In the genomic region with DNA sequence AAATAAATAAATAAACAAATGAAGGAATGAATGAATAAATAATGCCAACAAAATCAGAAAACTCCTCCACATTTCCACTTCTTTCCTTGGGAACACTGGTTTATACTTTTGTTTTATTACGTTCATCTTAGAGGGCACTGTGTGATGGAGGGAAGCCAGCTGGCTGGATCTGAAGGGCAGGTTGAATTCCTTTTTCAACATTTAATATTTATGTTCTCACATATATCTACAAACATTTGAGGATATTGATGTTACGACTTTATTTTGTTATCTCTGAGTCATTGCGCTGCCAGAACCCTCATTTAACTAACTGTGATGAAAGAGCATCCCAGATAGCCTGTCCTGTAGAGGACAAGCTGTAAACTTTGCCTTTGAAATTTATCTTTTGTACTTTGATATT, we compare ENCODE assay signal across 17 mouse cellular contexts.
"Had no signal": no experiment of that assay in that cellular context is flagged by ENCODE, and none has a peak within 500 bp of the region (broad histone marks: within the 10 kb centered on the region; RNA-seq: fewer than 3 reads in every experiment).

No protein-coding gene starts in this region.

- H3K27me3 ChIP-seq: limb, embryonic 12.5 days; limb, embryonic 15.5 days; midbrain, embryonic 12.5 days; midbrain, embryonic 15.5 days; neural tube, embryonic 12.5 days had no signal

- H3K9me3 ChIP-seq: limb, embryonic 12.5 days; limb, embryonic 15.5 days; midbrain, embryonic 12.5 days; midbrain, embryonic 15.5 days; neural tube, embryonic 12.5 days had no signal

- H3K27ac ChIP-seq: limb, embryonic 12.5 days; limb, embryonic 15.5 days; liver, embryonic 14.5 days; macrophage; midbrain, embryonic 12.5 days; midbrain, embryonic 15.5 days; neural tube, embryonic 12.5 days; stomach, postnatal 0 days had no signal

- H3K4me1 ChIP-seq: limb, embryonic 12.5 days; limb, embryonic 15.5 days; midbrain, embryonic 12.5 days; midbrain, embryonic 15.5 days; neural tube, embryonic 12.5 days had no signal

- DNase-seq: kidney, adult 18-20 months; kidney, adult 9 months; kidney, postnatal 14 days; kidney, postnatal 4 days; left cerebral cortex, postnatal 4 days; liver, postnatal 0 days; lung, embryonic 14.5 days; thymus, adult 18-20 months; thymus, postnatal 36 days had no signal

- H3K36me3 ChIP-seq: limb, embryonic 12.5 days; limb, embryonic 15.5 days; midbrain, embryonic 12.5 days; midbrain, embryonic 15.5 days; neural tube, embryonic 12.5 days had no signal

- H3K9ac ChIP-seq: limb, embryonic 12.5 days; limb, embryonic 15.5 days; liver, embryonic 14.5 days; liver, postnatal 0 days; lung, embryonic 14.5 days; midbrain, embryonic 12.5 days; midbrain, embryonic 15.5 days; neural tube, embryonic 12.5 days had no signal

- H3K4me3 ChIP-seq: limb, embryonic 12.5 days; limb, embryonic 15.5 days; midbrain, embryonic 12.5 days; midbrain, embryonic 15.5 days; neural tube, embryonic 12.5 days had no signal
